Mouse (Mus musculus) limb, embryonic 14.5 days (tissue): ENCODE results near the gene Mrps15. TPM values are rescaled to one million over a fixed set of nuclear protein-coding genes. Genes with fewer than 3 reads are reported as not detected.

Experiments
- ATAC-seq: fragments of 200-750 bp; cut with Nextera tagmentation; 2 replicates; pipeline ENCODE4 v1.8.0; 2017; ENCODE audit warnings: low read depth, moderate number of reproducible peaks, moderate TSS enrichment; ENCODE audit not compliant: low FRiP score
- DNase-seq: peaks from one replicate; pipeline ENCODE4 v3.0.0-alpha.2; 2015; ENCODE audit warnings: low spot score
- H3K27ac ChIP-seq: fragments of 300-500 bp; sonication (generic); replicated peaks from 2 replicates; pipeline ENCODE4 v1.5.1; 2014; ENCODE audit warnings: low read depth, mild to moderate bottlenecking, low read length, moderate library complexity, mixed read lengths
- H3K27me3 ChIP-seq: fragments of 300-500 bp; sonication (generic); 2 replicates; pipeline ENCODE4 v1.6.1; 2014; ENCODE audit warnings: low read length, mixed read lengths; ENCODE audit not compliant: control insufficient read depth, insufficient read depth
- H3K36me3 ChIP-seq: fragments of 300-500 bp; sonication (generic); 2 replicates; pipeline ENCODE4 v1.6.1; 2014; ENCODE audit warnings: mild to moderate bottlenecking, low read length, moderate library complexity, mixed read lengths; ENCODE audit not compliant: control insufficient read depth, insufficient read depth
- H3K4me1 ChIP-seq: fragments of 300-500 bp; sonication (generic); 2 replicates; pipeline ENCODE4 v1.6.1; 2014; ENCODE audit warnings: antibody characterized with exemption, low read length, mixed read lengths; ENCODE audit not compliant: control insufficient read depth, insufficient read depth
- H3K4me2 ChIP-seq: fragments of 300-500 bp; sonication (generic); replicated peaks from 2 replicates; pipeline ENCODE4 v1.6.1; 2014; ENCODE audit warnings: low read depth, mild to moderate bottlenecking, low read length, moderate library complexity; ENCODE audit not compliant: severe bottlenecking
- H3K4me3 ChIP-seq: fragments of 300-500 bp; sonication (generic); replicated peaks from 2 replicates; pipeline ENCODE4 v1.5.1; 2014; ENCODE audit warnings: low read length
- H3K9ac ChIP-seq: fragments of 300-500 bp; sonication (generic); 2 replicates; pipeline ENCODE4 v1.6.1; 2014; ENCODE audit warnings: mild to moderate bottlenecking, low read depth, low read length, moderate library complexity; ENCODE audit not compliant: severe bottlenecking
- H3K9me3 ChIP-seq: fragments of 300-500 bp; sonication (generic); 2 replicates; pipeline ENCODE4 v1.6.1; 2016; ENCODE audit warnings: low read length; ENCODE audit not compliant: control insufficient read depth
- POLR2A ChIP-seq: fragments of 200-500 bp; IDR thresholded peaks from 2 replicates; pipeline ENCODE4 v1.8.0; 2012; ENCODE audit warnings: inconsistent platforms, mild to moderate bottlenecking, moderate library complexity, borderline replicate concordance; ENCODE audit not compliant: insufficient read depth, insufficient read length; ENCODE audit errors: extremely low read depth
- WGBS: fragments of 180-500 bp; shearing (Covaris S2); extraction: QIAGEN DNeasy Blood & Tissue Kit; methylation state at CpG from one replicate; pipeline ENCODE4 v1.1.7; 2014; 5-methylcytosine and 5-hydroxymethylcytosine counted together
- polyA plus RNA-seq, 2 experiments: library from polyadenylated mRNA; depleted of rRNA in 1 of 2; stranded (reverse) in 1 of 2; unstranded in 1 of 2; fragments of >200 nt; fragmentation: Nextera tagmentation in 1 of 2; extraction: Ambion mirVana in 1 of 2; gene quantifications; 2 replicates each; pipeline versions ENCODE4 v1.2.1 to v1.2.3; 2012 to 2014

Mrps15 gene
- polyA plus RNA-seq, 2 experiments, result 83.5 to 140 TPM

DNA sequence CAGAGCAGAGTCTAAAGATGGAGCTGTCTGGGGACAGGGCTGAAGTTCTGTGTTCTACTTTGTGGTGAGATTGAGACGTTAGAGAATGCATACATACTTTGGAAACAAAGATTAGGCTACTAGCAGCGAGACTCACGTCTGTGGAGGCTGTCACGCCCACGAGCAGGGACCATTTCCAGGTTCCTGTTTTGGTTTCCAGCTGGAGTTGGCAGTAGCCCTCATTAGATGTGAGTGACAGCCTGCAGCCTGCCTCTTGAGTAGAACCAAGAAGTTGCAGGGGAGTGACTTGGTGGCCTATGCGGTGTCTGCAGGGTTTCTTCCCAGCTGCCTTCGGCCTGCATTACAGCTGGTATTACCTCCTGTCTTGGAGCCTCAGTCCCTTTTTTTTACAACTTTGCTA is 4.9 kb downstream of the Mrps15 start:
- H3K4me1 ChIP-seq, result peaks cover 6% of the 10 kb centered on the region; the same call in 1 of the 2 replicates
- H3K27ac ChIP-seq, result no peak overlapping the region
- H3K9me3 ChIP-seq, result no peaks in the 10 kb centered on the region
- H3K9ac ChIP-seq, result no peak overlapping the region
- TF ChIP-seq POLR2A, result no peak
- no peak overlapping the region for H3K4me3 ChIP-seq
- H3K36me3 ChIP-seq, result peaks cover 58% of the 10 kb centered on the region
- WGBS, result 89% methylated on average over 7 of the region's 7 CpGs
- no peaks in the 10 kb centered on the region for H3K27me3 ChIP-seq
- DNase-seq, result no peak
- H3K4me2 ChIP-seq, result no peak overlapping the region
- ATAC-seq, result no peak

DNA sequence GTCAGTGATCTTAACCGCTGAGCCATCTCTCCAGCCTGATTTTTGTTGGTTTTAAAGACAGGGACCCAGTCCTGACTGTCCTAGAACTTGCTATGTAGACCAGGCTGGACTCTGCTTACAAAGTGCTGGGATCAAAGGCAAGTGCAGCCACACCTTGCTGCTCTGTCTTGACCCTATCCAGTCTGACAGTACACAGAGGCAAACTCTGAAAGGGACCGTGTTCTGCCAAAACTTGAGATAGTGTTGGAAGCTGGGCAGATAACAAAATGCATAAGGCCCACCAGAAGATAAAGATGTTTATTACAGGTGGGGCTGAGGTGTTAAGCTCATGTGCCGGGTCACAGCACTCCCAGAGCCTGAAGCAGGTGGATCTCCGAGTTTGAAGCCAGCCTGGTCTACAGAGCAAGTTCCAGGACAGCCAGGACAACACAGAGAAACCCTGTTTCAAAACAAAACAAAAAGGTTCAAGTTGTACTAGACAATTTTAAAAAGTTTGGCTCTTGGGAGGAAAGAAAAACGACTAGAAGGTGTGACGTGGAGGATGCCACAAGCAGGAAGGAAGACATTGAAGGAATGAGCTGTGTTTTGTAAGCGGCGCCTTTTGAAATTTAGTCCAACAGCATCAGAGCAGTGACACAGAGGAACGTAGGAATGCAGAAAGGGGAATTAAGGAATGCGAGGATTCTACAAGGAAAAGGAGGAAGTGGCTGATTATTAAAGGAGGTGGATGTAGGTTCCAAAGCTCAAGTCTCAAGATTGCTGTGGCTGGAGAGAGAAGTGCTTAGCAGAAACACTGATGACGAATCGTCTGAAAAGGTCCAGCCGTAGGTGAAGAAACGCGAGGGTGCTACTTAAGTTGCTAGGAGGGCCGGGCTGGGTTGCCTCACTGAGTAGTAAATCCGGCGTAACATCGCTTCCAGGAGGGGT is 10.7 kb downstream of the Mrps15 start:
- Histone ChIP-seq H3K4me2 (peak overlapping the region; percentile 75), H3K4me1 (peaks cover 13% of the 10 kb centered on the region; the same call in 1 of the 2 replicates), H3K36me3 (peaks cover 30% of the 10 kb centered on the region), H3K9me3 (no peaks in the 10 kb centered on the region), H3K27me3 (no peaks in the 10 kb centered on the region), H3K9ac (peak overlapping the region; percentile 63), H3K27ac (0 out of 2 replicates have a peak overlapping the region, but pooled peaks have one; percentile 28), H3K4me3 (peak overlapping the region; percentile 62)
- DNase-seq, result peak; percentile 9
- 14% methylated on average over 19 of the region's 19 CpGs for WGBS
- ATAC-seq, result no peak; the same call in 1 of the 2 replicates
- no peak for TF ChIP-seq POLR2A

DNA sequence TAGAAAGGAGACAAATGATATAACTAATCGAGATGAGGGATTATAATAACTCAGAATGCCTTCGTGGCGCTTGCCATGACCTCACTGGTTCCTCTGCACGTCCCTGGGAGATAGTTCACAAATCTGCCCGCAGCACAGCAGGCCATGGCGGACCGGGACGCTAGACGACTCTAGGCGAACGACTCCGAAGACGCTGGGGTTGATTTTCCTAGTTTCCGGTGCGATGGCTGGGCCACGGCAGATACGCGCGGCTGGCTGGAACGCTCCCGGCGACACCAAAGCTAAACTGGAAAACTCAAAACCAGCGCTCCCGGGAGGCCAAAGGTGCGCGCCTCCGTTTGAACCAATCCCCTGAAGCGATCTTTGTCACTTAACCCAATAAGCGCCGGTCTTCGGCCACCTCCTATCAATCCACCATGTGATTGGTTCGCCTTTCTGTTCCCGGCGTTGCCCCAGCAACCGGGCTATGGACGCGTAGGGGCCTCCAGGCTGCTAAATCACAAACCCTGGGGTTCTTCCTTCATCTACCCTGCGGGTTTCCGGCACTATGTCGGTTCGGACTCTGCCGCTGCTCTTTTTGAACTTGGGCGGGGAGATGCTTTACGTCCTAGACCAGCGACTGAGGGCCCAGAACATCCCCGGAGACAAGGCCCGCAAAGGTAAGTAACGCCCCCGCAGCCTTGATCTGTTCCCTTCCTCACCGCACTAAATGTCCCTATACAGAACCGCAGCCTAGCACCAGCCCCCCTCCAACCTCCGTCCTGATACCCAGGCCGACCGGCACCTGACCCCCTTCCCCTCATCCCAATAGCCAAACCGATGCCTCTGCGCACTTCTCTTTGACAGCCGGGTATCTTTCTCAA is 11.6 kb downstream of the Mrps15 start, which contains the start of gene Oscp1:
Oscp1 (plus strand) TSS at position 432 of the 863 bp plus-strand sequence.
- peak within 1 kb of the TSS; percentile 75 for H3K4me2 ChIP-seq
- peaks cover 24% of the 10 kb centered on the region for H3K36me3 ChIP-seq
- H3K9me3 ChIP-seq, result no peaks in the 10 kb centered on the region
- TF ChIP-seq POLR2A, result no peak
- peak within 1 kb of the TSS; percentile 63 for H3K9ac ChIP-seq
- peak; percentile 97 for DNase-seq
- H3K4me1 ChIP-seq, result peaks cover 13% of the 10 kb centered on the region; the same call in 1 of the 2 replicates
- 0 out of 2 replicates have a peak within 1 kb of the TSS, but pooled peaks have one; percentile 28 for H3K27ac ChIP-seq
- ATAC-seq, result peak; percentile 98
- WGBS, result under 1% methylated on average over 57 of the region's 57 CpGs
- peak within 1 kb of the TSS; percentile 62 for H3K4me3 ChIP-seq
- no peaks in the 10 kb centered on the region for H3K27me3 ChIP-seq

DNA sequence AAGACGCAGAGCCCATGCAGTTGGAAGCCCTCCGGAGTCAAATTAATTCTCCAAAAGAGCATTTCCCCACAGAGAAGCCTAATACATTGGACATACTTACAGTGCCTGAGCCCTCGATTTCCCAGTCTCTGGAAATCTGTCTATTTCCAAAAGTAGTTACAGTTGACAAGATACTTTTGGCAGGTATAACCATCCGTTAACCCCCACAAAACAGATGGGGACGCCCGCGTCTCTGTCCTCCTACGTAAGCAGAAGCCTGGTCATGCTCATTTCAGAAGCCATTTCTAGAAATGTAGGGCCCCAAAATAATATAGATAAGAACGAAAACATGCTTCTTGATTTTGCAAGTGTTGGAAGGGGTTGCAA is 12.3 kb downstream of the Mrps15 start:
- Histone ChIP-seq H3K4me1 (peaks cover 13% of the 10 kb centered on the region; the same call in 1 of the 2 replicates), H3K9me3 (no peaks in the 10 kb centered on the region), H3K9ac (peak overlapping the region; percentile 63), H3K36me3 (peaks cover 18% of the 10 kb centered on the region), H3K4me2 (peak overlapping the region; percentile 75), H3K27me3 (no peaks in the 10 kb centered on the region), H3K27ac (no peak overlapping the region), H3K4me3 (peak overlapping the region; percentile 62)
- TF ChIP-seq POLR2A, result no peak
- ATAC-seq (no peak), DNase-seq (no peak)
- 35% methylated on average over 9 of the region's 9 CpGs for WGBS

DNA sequence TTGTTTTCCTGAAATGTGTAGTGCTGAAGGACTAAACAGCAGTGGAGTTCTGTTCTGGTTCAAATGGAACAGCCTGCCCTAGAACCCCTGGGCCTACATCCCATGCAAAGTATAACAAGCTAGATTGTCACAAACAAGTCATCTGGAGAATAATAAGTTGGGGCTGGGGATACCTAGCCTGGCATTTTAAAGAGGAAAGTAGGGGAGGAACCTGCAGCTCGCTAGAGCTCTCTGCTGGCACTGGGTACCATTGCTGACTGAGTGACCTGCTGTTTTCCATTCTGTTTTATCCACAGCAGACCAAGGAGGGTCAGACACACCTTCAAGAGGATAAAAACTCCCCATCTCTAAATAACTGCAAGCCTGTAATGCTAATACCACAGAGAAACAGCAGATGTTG is 16.1 kb downstream of the Mrps15 start:
- no peak for ATAC-seq
- Histone ChIP-seq H3K9me3 (no peaks in the 10 kb centered on the region), H3K27me3 (no peaks in the 10 kb centered on the region), H3K36me3 (no peaks in the 10 kb centered on the region), H3K9ac (no peak overlapping the region), H3K4me1 (peaks cover 6% of the 10 kb centered on the region; the same call in 1 of the 2 replicates), H3K27ac (no peak overlapping the region), H3K4me3 (no peak overlapping the region), H3K4me2 (no peak overlapping the region)
- WGBS, result 29% methylated on average over 1 of the region's 1 CpGs
- TF ChIP-seq POLR2A, result no peak
- DNase-seq, result no peak
